Mouse (Mus musculus) bone marrow macrophage, adult 2 months (primary cell): Measurements from ENCODE around the gene Map3k5.

Experiments
- CTCF ChIP-seq: IDR thresholded peaks from 2 replicates; pipeline ENCODE4 v1.5.1; 2012; ENCODE audit warnings: low read depth, mild to moderate bottlenecking, low read length, moderate library complexity
- POLR2A ChIP-seq: IDR thresholded peaks from 2 replicates; pipeline ENCODE4 v1.6.1; 2012; ENCODE audit warnings: mild to moderate bottlenecking, low read depth, low read length, borderline replicate concordance

DNA sequence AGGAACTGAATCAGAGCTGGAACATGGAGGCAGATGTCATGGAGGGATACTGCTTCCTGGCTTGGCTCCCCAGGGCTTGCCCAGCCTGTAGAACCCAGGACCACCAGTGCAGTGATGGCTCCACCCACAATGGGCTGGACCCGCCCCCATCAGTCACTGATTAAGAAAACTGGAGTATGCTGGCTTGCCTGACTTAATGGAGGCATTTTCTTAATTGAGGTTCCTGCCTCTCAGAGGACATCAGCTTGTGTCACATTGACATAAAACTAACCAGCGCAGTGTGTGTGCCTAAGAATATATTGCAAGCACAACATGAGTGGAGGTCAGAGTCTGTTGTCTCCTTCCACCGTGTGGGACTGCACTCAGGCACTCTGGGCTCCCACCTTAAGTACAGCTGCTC, 158.1 kb downstream of the Map3k5 start:
- TF ChIP-seq POLR2A (no peak), CTCF (no peak)
